Mouse (Mus musculus): ENCODE results near the gene Vmp1. TPM values are rescaled to one million over a fixed set of nuclear protein-coding genes. Genes with fewer than 3 reads are reported as not detected.
A peak's percentile ranks its signal among the peaks of the same experiment; 100 is the strongest.

Vmp1 gene
- polyA plus RNA-seq, 1 experiment from 2014 or later = 153 TPM

GRCm38 (mm10) chr11:86534201-86534910, 149.3 kb downstream of the Vmp1 start:
- Histone ChIP-seq H3K9ac (no peak overlapping the region), H3K9me3 (no peaks in the 10 kb centered on the region), H3K4me2 (no peak overlapping the region), H3K27ac (no peak overlapping the region), H3K36me3 (peaks cover 11% of the 10 kb centered on the region; the same call in 1 of the 2 replicates), H3K27me3 (replicated peaks) (no peaks in the 10 kb centered on the region), H3K4me3 (replicated peaks) (no peak overlapping the region), H3K4me1 (no peaks in the 10 kb centered on the region)
- no peak for ATAC-seq (ENCODE audit: insufficient read depth, low FRiP score, low read depth)
- WGBS = 84% methylated on average over 5 of the region's 5 CpGs

MicroRNA genes within 50 kb of the gene (microRNA counts, 519-probe panel; counts per million panel counts)
- microRNA mmu-miR-21 = 3,539 counts per million, percentile 89 among the panel's probes with 10 or more counts

Small RNA genes within 50 kb of the gene (microRNA-seq; reads per million reads assigned to microRNA genes)
- 15,140 reads per million, percentile 96 among the genes with 10 or more reads in this experiment for gene Mir21a

Other genes with a start within 250 kb of the Vmp1 start
- gene Rnft1, start 199.2 kb downstream of the Vmp1 start, polyA plus RNA-seq (2015; fragmentation: Nextera tagmentation; extraction: Ambion mirVana) = 51.0 and 52.0 TPM in 2 replicates
- gene Rps6kb1, start 139.0 kb downstream of the Vmp1 start, polyA plus RNA-seq (2015; fragmentation: Nextera tagmentation; extraction: Ambion mirVana) = 53.7 and 62.2 TPM in 2 replicates
- gene Tubd1, start 138.8 kb downstream of the Vmp1 start, polyA plus RNA-seq (2015; fragmentation: Nextera tagmentation; extraction: Ambion mirVana) = 11.9 and 12.9 TPM in 2 replicates
- 30.3 and 31.9 TPM in 2 replicates for gene Ptrh2, start 149 bp upstream of the Vmp1 start, polyA plus RNA-seq (2015; fragmentation: Nextera tagmentation; extraction: Ambion mirVana)
- gene Cltc, start 73.7 kb upstream of the Vmp1 start, polyA plus RNA-seq (2015; fragmentation: Nextera tagmentation; extraction: Ambion mirVana) = 117 and 130 TPM in 2 replicates
- gene Dhx40, start 123.9 kb upstream of the Vmp1 start, polyA plus RNA-seq (2015; fragmentation: Nextera tagmentation; extraction: Ambion mirVana) = 17.6 and 19.1 TPM in 2 replicates

All from stomach, embryonic 15.5 days (tissue).